Mouse (Mus musculus) hindbrain, embryonic 15.5 days (tissue): ENCODE results near the gene Gm6899. TPM values are rescaled to one million over a fixed set of nuclear protein-coding genes. Genes with fewer than 3 reads are reported as not detected.

Experiments
- ATAC-seq: fragments of 200-750 bp; cut with Nextera tagmentation; 2 replicates; pipeline ENCODE4 v1.8.0; 2017; ENCODE audit warnings: low read depth, moderate number of reproducible peaks, moderate TSS enrichment; ENCODE audit not compliant: low FRiP score
- H3K27ac ChIP-seq: fragments of 300-500 bp; sonication (generic); replicated peaks from 2 replicates; pipeline ENCODE4 v1.5.1; 2015; ENCODE audit warnings: mild to moderate bottlenecking, inconsistent platforms
- H3K27me3 ChIP-seq: fragments of 300-500 bp; sonication (generic); 2 replicates; pipeline ENCODE4 v1.6.1; 2015; ENCODE audit warnings: control low read depth, inconsistent platforms
- H3K36me3 ChIP-seq: fragments of 300-500 bp; sonication (generic); 2 replicates; pipeline ENCODE4 v1.6.1; 2015; ENCODE audit warnings: control low read depth, inconsistent platforms
- H3K4me1 ChIP-seq: fragments of 300-500 bp; sonication (generic); replicated peaks from 2 replicates; pipeline ENCODE4 v1.6.1; 2015; ENCODE audit warnings: control low read depth, inconsistent platforms
- H3K4me2 ChIP-seq: fragments of 300-500 bp; sonication (generic); 2 replicates; pipeline ENCODE4 v1.6.1; 2015; ENCODE audit warnings: moderate library complexity, mild to moderate bottlenecking, inconsistent platforms
- H3K4me3 ChIP-seq: fragments of 300-500 bp; sonication (generic); 2 replicates; pipeline ENCODE4 v1.5.1; 2015; ENCODE audit warnings: mild to moderate bottlenecking, inconsistent platforms
- H3K9ac ChIP-seq: fragments of 300-500 bp; sonication (generic); 2 replicates; pipeline ENCODE4 v1.6.1; 2015; ENCODE audit warnings: inconsistent platforms
- H3K9me3 ChIP-seq: fragments of 300-500 bp; sonication (generic); 2 replicates; pipeline ENCODE4 v1.6.1; 2016; ENCODE audit warnings: control low read depth, inconsistent platforms
- WGBS: fragments of 180-500 bp; shearing (Covaris S2); methylation state at CpG from one replicate; pipeline ENCODE4 v1.1.7; 2015; 5-methylcytosine and 5-hydroxymethylcytosine counted together
- polyA plus RNA-seq: library from polyadenylated mRNA; unstranded; fragments of >200 nt; fragmentation: Nextera tagmentation; extraction: Ambion mirVana; gene quantifications from 2 replicates; pipeline ENCODE4 v1.2.1, GENCODE M21; 2015

Gm6899 gene
- polyA plus RNA-seq, 1 experiment from 2014 or later, result not detected

DNA sequence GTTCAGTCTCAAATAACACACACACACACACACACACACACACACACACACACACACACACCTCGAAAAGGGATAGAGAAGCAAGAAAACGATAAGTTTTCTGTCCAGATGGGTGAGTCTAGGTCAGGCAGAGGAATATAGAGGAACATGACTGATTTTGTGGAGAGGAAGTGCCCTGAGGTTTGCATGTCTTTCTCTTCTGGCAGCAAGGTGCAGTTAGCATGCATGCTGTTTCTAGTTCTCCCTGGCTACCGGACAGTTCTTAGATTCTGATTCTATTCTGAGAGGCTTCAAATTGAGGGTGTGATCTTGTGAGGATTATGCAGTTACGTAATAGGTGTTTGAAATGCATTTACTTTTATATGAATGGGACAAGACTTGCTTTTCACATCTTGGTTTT, 7.7 kb downstream of the Gm6899 start:
- H3K4me2 ChIP-seq, result no peak overlapping the region
- H3K9ac ChIP-seq, result no peak overlapping the region
- no peaks in the 10 kb centered on the region for H3K36me3 ChIP-seq
- H3K27me3 ChIP-seq, result no peaks in the 10 kb centered on the region
- H3K4me3 ChIP-seq, result no peak overlapping the region
- ATAC-seq, result no peak
- H3K4me1 ChIP-seq, result no peaks in the 10 kb centered on the region
- H3K27ac ChIP-seq, result no peak overlapping the region
- no peaks in the 10 kb centered on the region for H3K9me3 ChIP-seq
- WGBS, result 89% methylated on average over 4 of the region's 4 CpGs

DNA sequence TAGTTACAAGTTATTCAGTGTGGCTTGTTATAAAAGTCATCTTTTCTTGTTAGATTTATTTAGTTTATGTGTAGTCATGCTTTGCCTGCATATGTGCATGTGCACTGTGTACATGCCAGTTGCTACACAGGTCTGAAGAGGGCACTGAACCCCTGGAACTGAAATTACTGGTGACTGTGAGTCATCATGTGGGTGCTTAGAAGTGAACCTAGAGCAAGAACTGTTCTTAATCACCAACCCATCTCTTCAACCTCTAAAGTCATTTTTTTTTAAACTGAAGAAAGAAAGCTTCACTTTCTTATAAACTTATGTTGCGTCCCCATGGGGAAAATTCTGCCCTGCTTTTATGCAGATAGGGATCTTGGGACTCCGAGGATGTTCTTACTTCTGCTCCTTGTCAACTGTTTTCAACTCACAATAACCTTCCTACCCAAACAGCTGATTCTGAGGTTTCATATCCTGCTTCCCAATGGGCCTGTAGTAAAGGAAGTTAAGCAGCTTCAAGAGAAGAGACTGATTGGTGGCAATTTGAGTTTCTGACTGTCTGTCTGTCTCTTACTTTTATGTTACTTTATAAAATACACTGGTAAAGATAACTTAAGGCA, 8.6 kb downstream of the Gm6899 start:
- Histone ChIP-seq H3K9ac (no peak overlapping the region), H3K4me1 (no peaks in the 10 kb centered on the region), H3K27me3 (no peaks in the 10 kb centered on the region), H3K9me3 (no peaks in the 10 kb centered on the region), H3K4me3 (no peak overlapping the region), H3K27ac (no peak overlapping the region), H3K4me2 (no peak overlapping the region), H3K36me3 (no peaks in the 10 kb centered on the region)
- ATAC-seq, result no peak
- 89% methylated on average over 2 of the region's 2 CpGs for WGBS

DNA sequence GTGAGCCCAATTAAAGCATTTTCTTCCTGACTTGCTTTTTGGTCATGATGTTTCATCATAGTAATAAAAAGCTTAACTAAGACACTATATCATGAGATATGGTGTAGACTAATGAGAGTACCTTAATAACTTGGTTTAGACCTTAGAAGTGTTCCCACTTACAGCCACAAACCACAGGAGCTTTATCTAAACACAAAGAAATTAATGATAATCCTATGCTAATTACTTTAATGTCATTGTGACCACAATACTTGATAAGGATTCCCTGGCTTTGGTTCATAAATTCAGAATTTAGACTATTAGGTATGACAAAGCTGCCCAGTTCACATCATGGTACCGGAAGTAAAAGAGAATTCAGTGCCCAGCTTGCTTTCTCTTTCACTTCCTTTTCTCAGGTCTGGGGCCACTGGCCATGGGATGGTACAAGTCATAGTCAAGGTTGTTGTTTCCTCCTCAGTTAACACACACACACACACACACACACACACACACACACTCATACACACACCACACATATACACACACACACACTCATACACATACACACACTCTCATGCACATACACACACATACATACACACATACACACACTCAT, 11.1 kb downstream of the Gm6899 start:
- H3K36me3 ChIP-seq, result no peaks in the 10 kb centered on the region
- H3K9me3 ChIP-seq, result no peaks in the 10 kb centered on the region
- WGBS, result 92% methylated on average over 1 of the region's 1 CpGs
- H3K4me3 ChIP-seq, result no peak overlapping the region
- no peaks in the 10 kb centered on the region for H3K27me3 ChIP-seq
- H3K4me2 ChIP-seq, result no peak overlapping the region
- H3K4me1 ChIP-seq, result no peaks in the 10 kb centered on the region
- no peak overlapping the region for H3K27ac ChIP-seq
- ATAC-seq, result no peak
- no peak overlapping the region for H3K9ac ChIP-seq

DNA sequence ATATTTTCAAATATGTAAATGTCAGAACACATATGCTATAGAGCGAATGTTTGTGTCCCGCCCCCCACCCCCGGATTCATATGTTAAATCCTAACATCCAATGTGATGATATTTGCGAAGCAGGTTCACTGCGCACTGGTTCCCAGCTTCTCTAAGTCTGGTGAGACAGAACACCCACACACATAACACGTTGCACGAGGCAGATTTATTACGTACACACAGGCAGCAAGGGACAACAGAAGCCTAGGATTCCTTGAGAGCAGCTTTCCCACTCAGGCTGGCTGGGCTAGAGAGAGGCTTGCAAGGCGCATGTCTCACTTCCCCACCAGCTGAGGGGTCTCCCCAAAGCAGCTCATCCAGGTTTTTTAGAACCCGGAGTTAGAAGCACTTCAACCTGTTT, 15.8 kb downstream of the Gm6899 start:
- no peaks in the 10 kb centered on the region for H3K9me3 ChIP-seq
- no peak overlapping the region for H3K9ac ChIP-seq
- no peak for ATAC-seq
- WGBS, result 77% methylated on average over 10 of the region's 10 CpGs
- H3K4me3 ChIP-seq, result no peak overlapping the region
- no peak overlapping the region for H3K27ac ChIP-seq
- H3K36me3 ChIP-seq, result no peaks in the 10 kb centered on the region
- no peaks in the 10 kb centered on the region for H3K4me1 ChIP-seq
- H3K4me2 ChIP-seq, result no peak overlapping the region
- H3K27me3 ChIP-seq, result no peaks in the 10 kb centered on the region

DNA sequence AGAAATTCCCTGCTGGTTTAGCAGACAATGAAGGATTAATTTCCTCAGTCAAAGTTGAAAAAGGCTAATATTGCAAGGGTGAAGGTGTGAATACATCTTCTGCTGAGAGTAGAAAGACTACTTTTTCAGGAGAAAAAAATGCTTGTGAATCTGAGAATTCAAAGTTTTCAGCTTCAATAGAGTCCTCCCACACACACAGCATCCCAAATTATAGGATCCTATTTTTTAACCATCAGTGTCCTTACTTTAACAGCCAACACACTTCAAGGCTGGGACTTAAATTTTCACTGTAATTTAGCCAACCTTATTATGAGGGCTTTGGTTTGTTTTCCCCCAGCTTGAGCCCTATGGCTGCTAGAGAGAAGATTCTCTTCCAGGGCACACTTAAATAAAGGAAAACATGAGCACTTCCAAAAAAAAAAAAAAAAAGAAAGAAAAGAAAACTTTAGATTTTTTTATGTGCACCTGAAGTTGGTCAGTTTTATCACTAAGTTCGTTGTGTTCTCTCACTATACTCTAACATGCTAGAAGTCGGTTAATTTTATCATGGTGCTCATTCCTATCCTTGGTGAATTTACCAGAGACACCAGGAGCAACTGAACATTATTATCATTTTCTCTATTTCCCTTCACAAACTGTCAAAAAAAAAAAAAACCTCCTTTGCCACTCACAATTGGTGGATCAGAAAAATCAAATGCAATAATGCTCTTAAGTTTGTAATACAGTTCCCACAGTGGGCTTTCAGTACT, 25.6 kb downstream of the Gm6899 start:
- H3K9me3 ChIP-seq, result no peaks in the 10 kb centered on the region
- H3K9ac ChIP-seq, result no peak overlapping the region
- no peaks in the 10 kb centered on the region for H3K27me3 ChIP-seq
- no peaks in the 10 kb centered on the region for H3K36me3 ChIP-seq
- WGBS, result 94% methylated on average over 2 of the region's 2 CpGs
- ATAC-seq, result no peak
- H3K4me1 ChIP-seq, result no peaks in the 10 kb centered on the region
- no peak overlapping the region for H3K27ac ChIP-seq
- H3K4me2 ChIP-seq, result no peak overlapping the region
- H3K4me3 ChIP-seq, result no peak overlapping the region

DNA sequence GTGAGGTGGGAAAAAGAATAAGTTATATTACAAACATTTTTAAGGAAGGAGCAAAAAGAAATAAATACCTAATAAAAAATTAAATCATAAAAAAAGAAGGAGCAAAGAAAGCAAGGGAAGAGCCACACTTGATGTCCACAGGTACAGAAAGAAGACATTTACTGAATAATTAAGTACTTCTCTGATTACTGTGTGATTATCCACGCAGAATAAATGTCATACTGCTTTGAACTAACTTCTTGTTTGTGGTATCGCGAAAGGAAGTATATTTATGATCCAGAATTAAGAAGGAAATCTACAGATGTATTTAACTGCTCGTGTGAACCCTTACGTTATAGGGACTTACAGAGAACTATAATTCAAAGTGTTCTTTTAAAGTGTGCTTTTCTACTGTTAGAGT, 29.7 kb downstream of the Gm6899 start:
- no peak overlapping the region for H3K4me3 ChIP-seq
- no peaks in the 10 kb centered on the region for H3K9me3 ChIP-seq
- H3K9ac ChIP-seq, result no peak overlapping the region
- 90% methylated on average over 5 of the region's 5 CpGs for WGBS
- H3K4me2 ChIP-seq, result no peak overlapping the region
- H3K27ac ChIP-seq, result no peak overlapping the region
- no peaks in the 10 kb centered on the region for H3K27me3 ChIP-seq
- H3K4me1 ChIP-seq, result no peaks in the 10 kb centered on the region
- H3K36me3 ChIP-seq, result no peaks in the 10 kb centered on the region
- ATAC-seq, result no peak

DNA sequence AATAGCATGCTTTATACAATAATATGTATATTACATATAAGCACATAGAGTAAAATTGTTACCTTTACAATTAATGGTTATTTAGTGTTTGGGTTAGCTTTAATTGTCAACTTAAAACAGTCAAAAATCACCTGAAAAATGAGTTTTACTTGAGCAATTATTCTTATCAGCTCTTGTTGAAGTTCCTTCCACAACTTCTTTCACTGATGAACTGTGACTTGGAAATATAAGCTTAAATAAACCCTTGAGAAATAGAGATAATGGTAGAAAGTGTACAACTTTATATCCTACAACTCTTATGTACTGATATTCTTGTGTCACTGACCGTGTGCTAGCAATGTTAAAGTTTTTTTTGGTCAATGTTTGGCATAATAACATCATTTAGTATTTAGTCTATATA, 43.2 kb downstream of the Gm6899 start:
- Histone ChIP-seq H3K36me3 (no peaks in the 10 kb centered on the region), H3K4me3 (no peak overlapping the region), H3K27me3 (no peaks in the 10 kb centered on the region), H3K9ac (no peak overlapping the region), H3K9me3 (no peaks in the 10 kb centered on the region), H3K27ac (no peak overlapping the region), H3K4me2 (no peak overlapping the region), H3K4me1 (no peaks in the 10 kb centered on the region)
- no peak for ATAC-seq
- 88% methylated on average over 1 of the region's 1 CpGs for WGBS

DNA sequence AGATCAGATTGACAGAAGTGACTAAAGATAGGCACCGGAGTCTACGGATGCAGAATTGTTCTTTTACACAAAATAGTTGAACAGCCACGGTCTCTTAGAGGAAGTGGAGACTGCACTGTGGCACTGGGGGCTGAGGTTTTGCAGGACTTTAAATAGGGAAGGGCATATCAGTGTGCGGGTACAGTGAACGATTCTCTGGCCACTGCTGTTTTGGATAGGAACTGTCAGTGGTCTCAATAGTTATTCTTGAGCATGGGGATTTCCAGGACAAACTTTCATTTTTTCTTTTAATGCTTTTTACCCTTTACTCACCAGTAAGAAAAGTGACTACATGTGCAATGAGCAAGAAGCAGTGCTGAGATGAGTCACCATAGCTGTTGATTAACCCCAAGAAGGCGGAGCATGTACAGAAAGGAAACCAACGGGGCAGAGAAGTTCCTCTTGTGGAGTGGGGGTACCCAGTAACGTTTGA, 47.3 kb downstream of the Gm6899 start:
- Histone ChIP-seq H3K27ac (no peak overlapping the region), H3K4me2 (no peak overlapping the region), H3K9me3 (no peaks in the 10 kb centered on the region), H3K9ac (no peak overlapping the region), H3K4me3 (no peak overlapping the region), H3K27me3 (no peaks in the 10 kb centered on the region), H3K36me3 (no peaks in the 10 kb centered on the region), H3K4me1 (no peaks in the 10 kb centered on the region)
- WGBS, result 77% methylated on average over 8 of the region's 8 CpGs
- ATAC-seq, result no peak

DNA sequence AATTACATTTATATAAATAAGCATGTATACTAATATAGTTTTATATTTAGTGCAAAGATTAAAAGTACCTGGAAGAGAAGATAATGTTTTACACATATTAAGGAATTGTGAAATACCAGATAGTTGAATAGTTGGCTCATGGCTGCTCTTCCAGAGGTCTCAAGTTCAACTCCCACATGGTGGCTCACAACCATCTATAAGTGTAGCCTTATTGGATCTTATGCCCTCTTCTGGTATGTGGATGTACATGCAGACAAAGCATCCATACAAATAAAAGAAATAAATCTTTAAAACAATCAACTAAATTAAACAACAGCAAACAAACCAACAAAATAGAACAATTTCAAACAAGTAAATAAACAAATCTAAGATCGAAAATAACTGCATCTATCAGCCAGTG, 49.1 kb downstream of the Gm6899 start:
- H3K27me3 ChIP-seq, result no peaks in the 10 kb centered on the region
- 97% methylated on average over 1 of the region's 1 CpGs for WGBS
- no peak overlapping the region for H3K4me3 ChIP-seq
- no peaks in the 10 kb centered on the region for H3K36me3 ChIP-seq
- no peak overlapping the region for H3K27ac ChIP-seq
- H3K4me2 ChIP-seq, result no peak overlapping the region
- no peak for ATAC-seq
- no peaks in the 10 kb centered on the region for H3K9me3 ChIP-seq
- H3K9ac ChIP-seq, result no peak overlapping the region
- no peaks in the 10 kb centered on the region for H3K4me1 ChIP-seq

Other genes starting within 250 kb of the Gm6899 start
- gene Fancl, start 207.1 kb upstream of the Gm6899 start, polyA plus RNA-seq, result 13.5 and 15.9 TPM in 2 replicates
- 3.3 and 3.8 TPM in 2 replicates for gene Vrk2, start 758 bp downstream of the Gm6899 start, polyA plus RNA-seq